Mouse (Mus musculus): ENCODE measurements around the gene Zcchc9.

The Zcchc9 gene

DNA sequence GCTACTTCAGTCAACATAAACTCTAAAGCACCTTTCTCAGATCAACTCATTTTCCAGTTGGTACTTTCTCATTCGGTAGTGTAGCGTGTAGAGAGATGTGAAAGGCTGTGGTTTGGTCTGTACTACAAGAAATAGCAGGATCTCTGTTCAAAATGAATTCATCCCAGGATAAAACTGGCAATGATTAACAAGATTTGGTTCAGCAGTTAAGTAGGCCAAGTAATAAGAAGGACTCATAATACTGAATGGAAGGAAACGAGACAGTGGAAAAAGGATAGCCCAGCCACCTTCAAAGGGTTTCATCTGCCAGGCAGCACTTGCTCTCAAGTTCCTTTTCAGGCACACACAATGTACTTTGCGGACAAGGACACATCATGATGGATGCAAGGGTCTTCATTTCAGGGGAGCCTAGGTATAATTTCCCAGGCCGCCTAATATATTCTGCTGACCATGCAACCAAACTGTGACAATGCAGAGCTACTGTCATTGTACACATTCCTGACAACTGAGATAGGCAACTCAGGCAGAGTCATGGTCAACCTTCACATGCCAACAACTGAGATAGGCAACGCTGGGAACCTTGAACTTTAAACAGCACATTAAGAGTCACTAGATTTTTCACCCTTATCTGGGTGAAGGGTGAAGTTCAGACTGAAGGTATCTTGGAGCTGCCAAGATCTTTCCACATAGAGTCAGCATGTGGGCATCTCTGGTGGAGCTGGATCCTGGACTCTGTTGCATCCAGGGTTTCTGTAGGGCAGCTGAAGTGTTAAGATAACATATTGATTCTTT, 45.7 kb downstream of the Zcchc9 start:
- no peak for DNase-seq (ENCODE audit: low read depth, low spot score)

DNA sequence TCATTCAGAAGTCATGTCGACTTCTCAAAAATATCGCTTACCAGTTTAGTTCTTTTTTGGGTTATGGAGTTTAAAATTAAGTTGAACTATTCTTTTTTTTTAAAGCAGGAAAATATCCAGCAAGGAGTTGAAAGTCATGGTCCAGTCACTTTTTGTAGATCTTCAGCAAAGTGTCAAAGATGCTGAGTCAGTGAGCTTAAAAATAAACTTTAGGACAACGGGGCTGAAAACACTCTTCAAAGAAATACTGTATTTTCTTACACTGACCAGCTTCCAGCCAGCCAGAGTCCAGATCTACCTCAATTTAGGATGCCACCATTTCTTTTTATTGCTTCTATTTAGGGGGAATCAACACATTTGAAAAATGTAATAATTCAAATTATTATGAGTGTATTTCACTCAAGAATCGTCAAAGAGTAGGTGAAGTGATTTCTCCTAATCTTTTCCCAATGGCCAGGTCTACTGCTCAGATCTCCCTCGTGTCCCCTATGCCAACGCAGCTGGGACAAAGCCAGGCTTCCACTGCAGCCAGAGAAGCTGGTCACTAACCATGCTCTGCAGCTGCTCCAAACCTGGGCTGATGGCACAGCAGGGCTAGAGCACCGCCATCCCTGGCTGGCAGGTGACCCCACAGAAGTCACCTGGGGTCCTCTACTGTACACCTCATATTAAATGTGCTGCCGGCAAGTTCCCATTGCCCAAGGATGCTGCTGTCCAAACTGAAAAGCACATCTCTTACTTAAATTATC, 47.0 kb downstream of the Zcchc9 start:
- DNase-seq (ENCODE audit: low read depth, low spot score) = no peak

DNA sequence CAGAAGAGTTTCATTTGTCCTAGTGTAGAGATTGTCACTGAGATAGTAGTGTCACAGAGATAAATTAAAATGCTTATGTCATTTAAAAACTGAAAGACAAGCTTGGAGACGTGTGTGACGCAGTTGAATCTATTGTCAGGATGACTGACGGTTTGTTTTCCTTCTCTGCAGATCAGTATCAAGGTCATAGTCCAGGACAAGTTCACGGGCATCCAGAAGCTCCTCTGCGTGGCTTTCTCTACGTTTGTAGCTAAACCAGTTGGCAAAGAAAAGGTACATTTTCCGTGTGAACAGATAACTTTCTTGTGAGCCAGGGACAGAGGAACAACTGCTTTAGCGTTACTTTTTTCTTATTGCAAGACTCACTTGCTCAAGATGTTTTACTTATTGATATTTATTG, 47.7 kb downstream of the Zcchc9 start:
- no peak for DNase-seq (ENCODE audit: low read depth, low spot score)

DNA sequence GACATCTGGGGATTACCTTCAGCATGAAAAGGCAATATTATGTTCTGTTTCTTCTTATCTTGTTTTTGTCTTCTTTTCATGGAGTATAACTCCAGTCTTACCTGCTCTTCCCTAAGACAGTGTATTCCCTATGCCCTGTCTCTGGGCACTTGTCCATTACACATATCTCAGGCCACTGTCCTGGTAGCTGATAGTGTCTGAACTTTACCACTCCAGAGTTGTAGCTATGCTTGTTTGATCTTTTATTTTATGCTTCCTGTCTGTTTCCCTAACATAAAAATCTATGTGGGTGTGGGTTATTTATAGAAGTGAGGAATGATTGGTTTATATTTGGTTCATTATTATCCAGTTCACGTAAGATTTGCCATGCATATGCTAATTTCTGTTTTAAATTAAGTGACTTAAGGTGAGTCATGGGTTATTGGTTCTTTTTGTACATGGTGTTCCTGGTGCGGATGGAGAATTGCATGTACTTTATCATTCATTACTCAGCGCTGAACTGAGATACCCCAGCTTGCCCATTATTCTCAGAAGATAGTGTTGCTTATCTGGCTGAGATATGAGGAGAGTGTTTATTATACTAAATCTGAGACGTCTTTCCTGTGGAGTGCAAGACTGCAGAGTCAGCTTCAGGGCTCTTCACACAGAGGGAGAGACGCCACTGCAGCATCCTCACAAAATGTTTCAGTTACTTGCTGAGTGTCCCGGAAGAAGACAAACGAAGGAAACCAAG, 49.0 kb downstream of the Zcchc9 start:
- no peak for DNase-seq (ENCODE audit: low read depth, low spot score)

DNA sequence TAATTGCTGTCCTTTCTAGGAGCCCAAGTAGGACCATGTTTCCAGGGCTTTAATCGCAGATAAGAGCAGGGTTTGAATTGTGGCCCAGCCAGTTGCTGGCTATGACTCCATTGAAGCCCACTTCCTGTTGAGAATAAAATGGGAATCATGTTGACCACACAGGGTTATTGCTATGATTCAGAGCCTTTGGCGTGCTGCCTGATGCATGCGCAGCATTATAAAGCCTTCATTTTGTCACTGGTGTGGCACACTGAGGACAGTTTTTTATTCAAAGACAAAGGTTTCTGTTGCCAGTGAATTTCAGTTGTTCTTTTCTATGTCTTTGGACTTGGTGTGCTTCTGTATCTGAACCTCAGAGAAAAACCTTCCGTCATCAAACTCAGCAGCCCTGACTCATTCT, 51.3 kb downstream of the Zcchc9 start:
- peak; percentile 77 for DNase-seq (ENCODE audit: low read depth, low spot score)

DNA sequence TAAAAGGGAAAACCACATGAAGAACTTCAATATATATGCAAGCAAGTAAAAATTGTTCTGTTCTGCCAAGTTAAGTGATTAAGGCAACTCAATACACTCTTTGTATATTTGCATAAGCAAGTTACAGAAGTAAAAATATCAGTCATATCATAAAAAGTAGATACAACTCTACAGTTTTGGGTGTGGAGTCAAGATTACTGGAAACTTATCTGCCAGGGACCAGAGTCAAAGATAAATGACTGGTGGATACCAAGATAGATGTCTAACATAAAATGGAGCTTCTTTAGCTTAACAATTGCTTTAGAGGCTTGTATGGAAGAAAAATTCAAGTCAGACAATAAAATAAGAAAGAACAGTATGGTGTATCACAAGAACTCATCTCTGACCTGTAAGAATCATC, 52.7 kb downstream of the Zcchc9 start:
- no peak for DNase-seq (ENCODE audit: low read depth, low spot score)

DNA sequence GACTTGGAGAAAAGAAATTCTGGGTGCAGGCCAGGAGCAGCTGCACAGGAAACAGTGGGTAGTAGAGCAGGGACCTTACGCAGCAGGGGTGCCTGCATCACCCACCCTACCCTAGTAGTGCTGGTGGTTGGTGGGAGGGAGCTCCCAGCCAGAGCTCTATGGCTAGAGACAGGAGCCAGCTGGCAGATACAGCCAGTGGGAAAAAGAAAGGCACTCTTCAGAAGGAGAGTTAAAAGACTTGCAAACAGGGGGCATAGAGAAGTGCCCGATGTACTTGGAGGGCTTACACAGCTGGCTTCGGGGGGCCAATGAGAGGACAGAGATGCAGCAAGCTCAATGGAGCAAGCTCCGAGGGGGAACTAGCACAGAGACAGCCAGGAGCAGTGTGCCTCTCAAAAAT, 53.8 kb downstream of the Zcchc9 start:
- DNase-seq (ENCODE audit: low read depth, low spot score) = no peak

DNA sequence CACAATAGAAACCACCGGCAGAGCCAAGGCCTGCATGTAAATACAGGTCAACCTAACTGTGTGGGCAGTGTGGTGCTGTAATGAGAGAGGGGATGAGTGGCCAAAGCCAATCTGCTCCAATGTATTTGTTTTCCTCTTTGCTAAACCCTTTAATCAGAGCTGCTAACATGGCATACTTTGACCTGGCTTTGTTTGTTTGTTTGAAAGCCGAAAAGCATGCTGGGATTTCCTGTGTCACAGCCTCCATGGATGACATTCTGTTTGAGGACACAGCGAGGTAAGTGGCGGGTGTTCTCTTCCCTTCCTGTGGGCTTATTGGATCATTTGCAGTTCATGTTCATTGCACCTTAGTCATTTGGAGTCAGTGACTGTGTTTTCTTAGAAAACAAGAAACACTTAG, 57.5 kb downstream of the Zcchc9 start:
- no peak for DNase-seq (ENCODE audit: low read depth, low spot score)

DNA sequence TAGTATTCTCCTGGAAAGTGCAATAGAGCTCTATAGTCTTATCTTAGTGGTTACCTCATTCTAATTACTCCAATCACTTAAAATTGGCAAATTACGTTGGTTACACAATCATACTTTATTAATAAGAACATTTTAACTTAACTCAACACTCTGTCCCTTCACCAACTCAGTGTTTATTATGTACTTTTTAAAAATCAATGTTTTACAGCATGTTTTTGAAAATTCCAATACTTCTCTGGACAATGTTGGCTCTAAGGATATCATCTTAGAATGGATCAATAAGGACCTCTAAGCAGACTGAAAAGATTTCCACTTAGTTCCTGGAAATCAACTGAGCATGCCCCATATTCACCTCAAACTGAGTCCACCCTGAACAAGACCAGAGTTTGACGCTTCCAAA, 59.1 kb downstream of the Zcchc9 start:
- no peak for DNase-seq (ENCODE audit: low read depth, low spot score)
